Mouse (Mus musculus): ENCODE measurements around the gene Olfr1065. TPM values are rescaled to one million over a fixed set of nuclear protein-coding genes. Genes with fewer than 3 reads are reported as not detected.

Olfr1065 gene
- polyA plus RNA-seq, 1 experiment from 2014 or later = 0.09 TPM

Other genes starting within 250 kb of the Olfr1065 start
- 0.09 TPM in 1 of 2 replicates, not detected in the other for gene Olfr1045, start 247.6 kb downstream of the Olfr1065 start, polyA plus RNA-seq (2015; fragmentation: Nextera tagmentation; extraction: Ambion mirVana)
- 0.12 and 0.52 TPM in 2 replicates for gene Olfr1046, start 231.3 kb downstream of the Olfr1065 start, polyA plus RNA-seq (2015; fragmentation: Nextera tagmentation; extraction: Ambion mirVana)
- 0.24 and 0.56 TPM in 2 replicates for gene Olfr1047, start 219.2 kb downstream of the Olfr1065 start, polyA plus RNA-seq (2015; fragmentation: Nextera tagmentation; extraction: Ambion mirVana)
- gene Olfr1048, start 210.3 kb downstream of the Olfr1065 start, polyA plus RNA-seq (2015; fragmentation: Nextera tagmentation; extraction: Ambion mirVana) = 0.20 TPM in 1 of 2 replicates, not detected in the other
- not detected in 2 replicates for gene Olfr1049, start 192.3 kb downstream of the Olfr1065 start, polyA plus RNA-seq (2015; fragmentation: Nextera tagmentation; extraction: Ambion mirVana)
- not detected in 2 replicates for gene Olfr1051, start 171.5 kb downstream of the Olfr1065 start, polyA plus RNA-seq (2015; fragmentation: Nextera tagmentation; extraction: Ambion mirVana)
- gene Olfr1052, start 158.1 kb downstream of the Olfr1065 start, polyA plus RNA-seq (2015; fragmentation: Nextera tagmentation; extraction: Ambion mirVana) = 0.12 and 0.23 TPM in 2 replicates
- not detected in 2 replicates for gene Olfr1053, start 135.3 kb downstream of the Olfr1065 start, polyA plus RNA-seq (2015; fragmentation: Nextera tagmentation; extraction: Ambion mirVana)
- gene Olfr1054, start 115.2 kb downstream of the Olfr1065 start, polyA plus RNA-seq (2015; fragmentation: Nextera tagmentation; extraction: Ambion mirVana) = 0.29 and 0.38 TPM in 2 replicates
- not detected in 2 replicates for gene Olfr1055, start 100.3 kb downstream of the Olfr1065 start, polyA plus RNA-seq (2015; fragmentation: Nextera tagmentation; extraction: Ambion mirVana)
- gene Olfr1056, start 88.1 kb downstream of the Olfr1065 start, polyA plus RNA-seq (2015; fragmentation: Nextera tagmentation; extraction: Ambion mirVana) = 0.44 TPM in 1 of 2 replicates, not detected in the other
- 0.05 TPM in 1 of 2 replicates, not detected in the other for gene Olfr1057, start 72.2 kb downstream of the Olfr1065 start, polyA plus RNA-seq (2015; fragmentation: Nextera tagmentation; extraction: Ambion mirVana)
- 0.22 and 0.98 TPM in 2 replicates for gene Olfr1058, start 62.0 kb downstream of the Olfr1065 start, polyA plus RNA-seq (2015; fragmentation: Nextera tagmentation; extraction: Ambion mirVana)
- not detected in 2 replicates for gene Olfr1061, start 36.5 kb downstream of the Olfr1065 start, polyA plus RNA-seq (2015; fragmentation: Nextera tagmentation; extraction: Ambion mirVana)
- gene Olfr1062, start 23.8 kb downstream of the Olfr1065 start, polyA plus RNA-seq (2015; fragmentation: Nextera tagmentation; extraction: Ambion mirVana) = 0.05 TPM in 1 of 2 replicates, not detected in the other
- gene Olfr1066, start 5.7 kb upstream of the Olfr1065 start, polyA plus RNA-seq (2015; fragmentation: Nextera tagmentation; extraction: Ambion mirVana) = not detected in 2 replicates
- gene Olfr228, start 36.8 kb upstream of the Olfr1065 start, polyA plus RNA-seq (2015; fragmentation: Nextera tagmentation; extraction: Ambion mirVana) = 0.32 and 0.44 TPM in 2 replicates
- not detected in 2 replicates for gene Olfr1076, start 57.9 kb upstream of the Olfr1065 start, polyA plus RNA-seq (2015; fragmentation: Nextera tagmentation; extraction: Ambion mirVana)
- gene Olfr1079, start 91.9 kb upstream of the Olfr1065 start, polyA plus RNA-seq (2015; fragmentation: Nextera tagmentation; extraction: Ambion mirVana) = 0.12 and 0.32 TPM in 2 replicates
- gene Olfr1080, start 107.6 kb upstream of the Olfr1065 start, polyA plus RNA-seq (2015; fragmentation: Nextera tagmentation; extraction: Ambion mirVana) = not detected in 2 replicates
- gene Olfr1082, start 148.4 kb upstream of the Olfr1065 start, polyA plus RNA-seq (2015; fragmentation: Nextera tagmentation; extraction: Ambion mirVana) = not detected in 2 replicates
- not detected in 2 replicates for gene Olfr1084, start 189.1 kb upstream of the Olfr1065 start, polyA plus RNA-seq (2015; fragmentation: Nextera tagmentation; extraction: Ambion mirVana)
- gene Olfr1085, start 211.4 kb upstream of the Olfr1065 start, polyA plus RNA-seq (2015; fragmentation: Nextera tagmentation; extraction: Ambion mirVana) = not detected in 2 replicates
- not detected in 2 replicates for gene Olfr1086, start 229.5 kb upstream of the Olfr1065 start, polyA plus RNA-seq (2015; fragmentation: Nextera tagmentation; extraction: Ambion mirVana)
- gene Olfr1087, start 247.8 kb upstream of the Olfr1065 start, polyA plus RNA-seq (2015; fragmentation: Nextera tagmentation; extraction: Ambion mirVana) = 0.35 TPM in 1 of 2 replicates, not detected in the other